Mouse (Mus musculus) ovary, adult 10 weeks (tissue): ENCODE measurements around the gene Madd. TPM values are rescaled to one million over a fixed set of nuclear protein-coding genes. Genes with fewer than 3 reads are reported as not detected.

Experiments
- polyA plus RNA-seq: library from polyadenylated mRNA; stranded (reverse); fragments of 350-450 nt; fragmentation: Illumina TruSeq; extraction: RNeasy Lipid Tissue Mini Kit (QIAGEN cat#74804); gene quantifications from one replicate; pipeline ENCODE4 v1.2.3, GENCODE M21; 2014

Gene Madd
- polyA plus RNA-seq: 2.8 TPM

GRCm38 (mm10) chr2:91183711-91184405 is at the start of gene Madd:
Gene Madd, minus strand, starts transcription at chr2:91183837.

GRCm38 (mm10) chr2:91202222-91202971 is 18.8 kb upstream of the Madd start, which contains the start of the genes Nr1h3 and Acp2:
Gene Nr1h3, minus strand, starts transcription at chr2:91202834.
Gene Acp2, plus strand, starts transcription at chr2:91202885.

GRCm38 (mm10) chr2:91117585-91118275 is 65.9 kb downstream of the Madd start, which contains the start of gene Mybpc3:
Gene Mybpc3, plus strand, starts transcription at chr2:91118144.

Other genes starting within 250 kb of the Madd start
- gene Celf1, start 243.5 kb downstream of the Madd start, polyA plus RNA-seq: 160 TPM
- not detected for gene Rapsn, start 148.2 kb downstream of the Madd start, polyA plus RNA-seq
- 177 TPM for gene Psmc3, start 129.8 kb downstream of the Madd start, polyA plus RNA-seq
- 2.9 TPM for gene Slc39a13, start 113.4 kb downstream of the Madd start, polyA plus RNA-seq
- gene Spi1, start 101.4 kb downstream of the Madd start, polyA plus RNA-seq: 2.4 TPM
- 0.63 TPM for gene Mybpc3, start 65.7 kb downstream of the Madd start, polyA plus RNA-seq
- gene Nr1h3, start 19.0 kb upstream of the Madd start, polyA plus RNA-seq: not detected
- gene Acp2, start 19.0 kb upstream of the Madd start, polyA plus RNA-seq: 56.3 TPM
- 10.2 TPM for gene Ddb2, start 53.1 kb upstream of the Madd start, polyA plus RNA-seq
- 0.97 TPM for gene Pacsin3, start 72.1 kb upstream of the Madd start, polyA plus RNA-seq
- gene Arfgap2, start 81.1 kb upstream of the Madd start, polyA plus RNA-seq: 19.5 TPM